In the genomic region with DNA sequence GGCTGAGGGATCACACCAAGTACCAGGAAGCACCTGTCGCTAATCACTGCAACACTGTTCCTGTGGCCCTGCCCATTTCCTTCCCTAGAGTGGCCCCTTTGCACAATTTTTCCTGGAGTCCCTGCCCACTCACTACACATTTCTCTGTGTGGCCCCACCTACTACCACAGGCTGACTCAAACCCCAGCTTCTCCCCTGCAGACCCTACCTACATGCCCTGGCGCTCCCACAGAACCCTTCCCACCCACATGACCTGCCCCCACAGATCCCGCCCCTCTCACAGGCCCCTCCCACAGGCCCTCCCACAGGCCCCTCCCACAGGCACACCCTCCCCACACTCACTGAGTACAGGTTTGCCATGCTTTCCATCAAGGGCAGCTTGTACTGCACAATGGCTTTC, we compare ENCODE assay signal across 13 mouse cellular contexts. TPM values are rescaled to one million over a fixed set of nuclear protein-coding genes. Genes with fewer than 3 reads are reported as not detected.
DNase-seq lines count a peak whose midpoint lies in the region; ATAC-seq lines count a peak whose summit lies in the region.
"Had no signal": no experiment of that assay in that cellular context is flagged by ENCODE, and none has a peak within 500 bp of the region (broad histone marks: within the 10 kb centered on the region; RNA-seq: fewer than 3 reads in every experiment).

No protein-coding gene starts in this region.

- no peak overlapping the region for H3K27ac ChIP-seq in lung, embryonic 16.5 days (ENCODE audit: low read length)
- H3K27ac ChIP-seq in liver, embryonic 11.5 days (ENCODE audit: low read depth, low read length), result no peak overlapping the region
- no peak overlapping the region for H3K27ac ChIP-seq in stomach, embryonic 15.5 days

- H3K4me1 ChIP-seq in lung, embryonic 16.5 days (replicated peaks; ENCODE audit: control insufficient read depth, insufficient read depth, low read length), result peaks cover 6% of the 10 kb centered on the region
- peaks cover 3% of the 10 kb centered on the region for H3K4me1 ChIP-seq in liver, embryonic 11.5 days (replicated peaks; ENCODE audit: control insufficient read depth, insufficient read depth, low read length)
- no peaks in the 10 kb centered on the region for H3K4me1 ChIP-seq in stomach, embryonic 15.5 days

- no peak for DNase-seq in lung, postnatal 25 days (ENCODE audit: low spot score)
- DNase-seq in c-Kit-positive CD71-negative TER-119-negative erythroid progenitor cells, embryonic 14.5 days (ENCODE audit: low read depth), result peak; percentile 67
- peak; percentile 42 for DNase-seq in liver, embryonic 11.5 days (ENCODE audit: low spot score)
- DNase-seq in embryo, embryonic 11 days, result no peak
- DNase-seq in adrenal gland, postnatal 14 days, result no peak
- DNase-seq: cerebellum, adult 8-10 months; gastrocnemius, postnatal 25 days had no signal

- no peaks in the 10 kb centered on the region for H3K27me3 ChIP-seq in lung, embryonic 16.5 days (ENCODE audit: control insufficient read depth, insufficient read depth, low read depth, low read length)
- no peaks in the 10 kb centered on the region for H3K27me3 ChIP-seq in liver, embryonic 11.5 days (replicated peaks; ENCODE audit: control insufficient read depth, insufficient read depth, low read length)
- H3K27me3 ChIP-seq in stomach, embryonic 15.5 days (replicated peaks), result no peaks in the 10 kb centered on the region

- H3K9me3 ChIP-seq in lung, embryonic 16.5 days (ENCODE audit: control insufficient read depth, low read length), result 0 out of 2 replicates have a peak, but pooled peaks cover 3% of the 10 kb centered on the region
- no peaks in the 10 kb centered on the region for H3K9me3 ChIP-seq in liver, embryonic 11.5 days (ENCODE audit: control insufficient read depth, low read length)
- H3K9me3 ChIP-seq in stomach, embryonic 15.5 days, result no peaks in the 10 kb centered on the region

- no peaks in the 10 kb centered on the region for H3K36me3 ChIP-seq in lung, embryonic 16.5 days (ENCODE audit: control insufficient read depth, insufficient read depth, low read length)
- no peaks in the 10 kb centered on the region for H3K36me3 ChIP-seq in liver, embryonic 11.5 days (ENCODE audit: control insufficient read depth, insufficient read depth, low read length)
- no peaks in the 10 kb centered on the region for H3K36me3 ChIP-seq in stomach, embryonic 15.5 days

- no peak overlapping the region for H3K4me2 ChIP-seq in lung, embryonic 16.5 days (ENCODE audit: low read depth, low read length)
- peak overlapping the region; percentile 11; the same call in 1 of the 2 replicates for H3K4me2 ChIP-seq in liver, embryonic 11.5 days
- no peak overlapping the region for H3K4me2 ChIP-seq in stomach, embryonic 15.5 days

- no peak overlapping the region for H3K4me3 ChIP-seq in lung, embryonic 16.5 days (ENCODE audit: low read length)
- no peak overlapping the region for H3K4me3 ChIP-seq in liver, embryonic 11.5 days (ENCODE audit: low read depth, low read length)
- H3K4me3 ChIP-seq in stomach, embryonic 15.5 days (replicated peaks), result no peak overlapping the region
- H3K4me3 ChIP-seq: erythroblast, embryonic 14.5 days had no signal

- ATAC-seq in lung, embryonic 16.5 days (ENCODE audit: low read depth), result peak; percentile 53
- ATAC-seq in liver, embryonic 11.5 days (replicated peaks; ENCODE audit: low FRiP score), result peak; percentile 73
- peak; percentile 39; the same call in 1 of the 2 replicates for ATAC-seq in stomach, embryonic 15.5 days (ENCODE audit: insufficient read depth, low FRiP score, low read depth)
- ATAC-seq in cerebellum, adult (ENCODE audit: insufficient number of reproducible peaks, low FRiP score, low TSS enrichment), result no peak

- H3K9ac ChIP-seq in lung, embryonic 16.5 days (ENCODE audit: low read length), result no peak overlapping the region
- no peak overlapping the region for H3K9ac ChIP-seq in liver, embryonic 11.5 days (ENCODE audit: low read depth, low read length)
- H3K9ac ChIP-seq in stomach, embryonic 15.5 days, result no peak overlapping the region

- 41% methylated on average over 2 of the region's 3 CpGs for WGBS in lung, embryonic 16.5 days
- 23% methylated on average over 3 of the region's 3 CpGs for WGBS in liver, embryonic 11.5 days
- 47% methylated on average over 3 of the region's 3 CpGs for WGBS in stomach, embryonic 15.5 days

RNA-seq across cellular contexts. Expression of gene Acsbg2, which starts 13.1 kb away (rescaled TPM):
- polyA plus RNA-seq in lung, embryonic 16.5 days (2015; fragmentation: Nextera tagmentation; extraction: Ambion mirVana), result not detected in 2 replicates
- not detected in 2 replicates for polyA plus RNA-seq in liver, embryonic 11.5 days (2014; fragmentation: Nextera tagmentation; extraction: Ambion mirVana)
- polyA plus RNA-seq in stomach, embryonic 15.5 days (2015; fragmentation: Nextera tagmentation; extraction: Ambion mirVana), result not detected in 2 replicates
- 0.44 and 0.64 TPM in 2 replicates for total RNA-seq in adrenal gland, postnatal 14 days (2021)
- total RNA-seq: gastrocnemius, postnatal 25 days; left cerebral cortex, postnatal 10 days had no signal
- polyA plus RNA-seq: erythroblast, embryonic 14.5 days; small intestine, adult 2 months had no signal

RNA-seq across cellular contexts. Expression of gene 1700061G19Rik, which starts 14.1 kb away (rescaled TPM):
- 0.43 and 0.53 TPM in 2 replicates for polyA plus RNA-seq in lung, embryonic 16.5 days (2015; fragmentation: Nextera tagmentation; extraction: Ambion mirVana)
- polyA plus RNA-seq in liver, embryonic 11.5 days (2014; fragmentation: Nextera tagmentation; extraction: Ambion mirVana), result 0.26 TPM in 2 replicates
- 0.31 and 0.63 TPM in 2 replicates for polyA plus RNA-seq in stomach, embryonic 15.5 days (2015; fragmentation: Nextera tagmentation; extraction: Ambion mirVana)
- total RNA-seq in adrenal gland, postnatal 14 days (2021), result 7.2 and 7.3 TPM in 2 replicates
- total RNA-seq: gastrocnemius, postnatal 25 days had no signal
- polyA plus RNA-seq: erythroblast, embryonic 14.5 days; small intestine, adult 2 months had no signal

RNA-seq across cellular contexts. Expression of gene Rfx2, which starts 30.4 kb away (rescaled TPM):
- 6.7 and 6.9 TPM in 2 replicates for polyA plus RNA-seq in lung, embryonic 16.5 days (2015; fragmentation: Nextera tagmentation; extraction: Ambion mirVana)
- polyA plus RNA-seq in liver, embryonic 11.5 days (2014; fragmentation: Nextera tagmentation; extraction: Ambion mirVana), result 9.0 and 9.5 TPM in 2 replicates
- 6.1 and 6.6 TPM in 2 replicates for polyA plus RNA-seq in stomach, embryonic 15.5 days (2015; fragmentation: Nextera tagmentation; extraction: Ambion mirVana)
- 5.9 and 6.0 TPM in 2 replicates for total RNA-seq in adrenal gland, postnatal 14 days (2021)

Comparison
In these comparisons a context has a peak if more than half of its experiments do, and no peak if none do; other contexts are left out.
1. DNase-seq: peak in c-Kit-positive CD71-negative TER-119-negative erythroid progenitor cells, embryonic 14.5 days (single experiment) and liver, embryonic 11.5 days (single experiment); none in lung, postnatal 25 days (single experiment), embryo, embryonic 11 days (single experiment) and adrenal gland, postnatal 14 days (single experiment).